Mouse (Mus musculus) heart, adult 2 months (tissue): ENCODE data around the gene Nhsl2.

Experiments used
- CTCF ChIP-seq: fragments of 200-600 bp; IDR thresholded peaks from 2 replicates; pipeline ENCODE4 v1.8.1; 2022; ENCODE audit warnings: antibody characterized with exemption, mild to moderate bottlenecking, moderate library complexity
- EP300 ChIP-seq: fragments of 200-500 bp; IDR thresholded peaks from 2 replicates; pipeline ENCODE4 v1.6.1; 2011; ENCODE audit warnings: low read depth, low read length, control low read depth; ENCODE audit not compliant: insufficient read depth
- POLR2A ChIP-seq: fragments of 200-500 bp; IDR thresholded peaks from 2 replicates; pipeline ENCODE4 v1.6.1; 2011; ENCODE audit warnings: mild to moderate bottlenecking, low read depth, low read length, control low read depth; ENCODE audit not compliant: insufficient read depth

- TF ChIP-seq POLR2A (no peak), CTCF (peak; percentile 76), EP300 (no peak)
These were observed 132.3 kb downstream of the Nhsl2 start for GRCm38 (mm10) chrX:101981450-101981849.
